Mouse (Mus musculus) heart, postnatal 4 days (tissue): ENCODE measurements around the gene Foxo4. TPM values are rescaled to one million over a fixed set of nuclear protein-coding genes. Genes with fewer than 3 reads are reported as not detected.

Experiments used
- DNase-seq: peaks from one replicate; pipeline ENCODE4 v3.0.0; 2021
- total RNA-seq, 2 experiments: library from RNA; stranded (reverse); gene quantifications; 2 replicates each; pipeline ENCODE4 v1.2.3; 2021

Gene Foxo4
- total RNA-seq, 2 experiments from 2014 or later: 23.2 to 26.7 TPM

- DNase-seq: no peak
These were observed 44.7 kb downstream of the Foxo4 start, which contains the start of gene Nlgn3 for GRCm38 (mm10) chrX:101299055-101299454. TSS of gene Nlgn3 (plus strand) at chrX:101299168.

- DNase-seq: no peak
These were observed 45.4 kb downstream of the Foxo4 start for GRCm38 (mm10) chrX:101299473-101300426.

GRCm38 (mm10) chrX:101300427-101301030 is 46.2 kb downstream of the Foxo4 start:
- DNase-seq: peak; percentile 17

GRCm38 (mm10) chrX:101301654-101302053 is 47.3 kb downstream of the Foxo4 start:
- no peak for DNase-seq

- DNase-seq: no peak
These were observed 50.3 kb downstream of the Foxo4 start for GRCm38 (mm10) chrX:101304646-101305045.

- DNase-seq: no peak
These were observed 55.0 kb downstream of the Foxo4 start for GRCm38 (mm10) chrX:101309299-101309698.

Other genes with a start within 250 kb of the Foxo4 start
- under 1 TPM; 0.32 to 0.93 TPM for gene Tex11, start 194.9 kb upstream of the Foxo4 start, total RNA-seq
- not detected for gene Slc7a3, start 168.5 kb upstream of the Foxo4 start, total RNA-seq
- gene Snx12, start 32.0 kb upstream of the Foxo4 start, total RNA-seq: 10 to 100 TPM; 59.2 to 62.9 TPM
- gene Gm614, start 9.5 kb downstream of the Foxo4 start, total RNA-seq: 1 to 10 TPM in 1 of 2 experiments, under 1 TPM in 1; 0.76 to 1.1 TPM
- gene Il2rg, start 13.7 kb downstream of the Foxo4 start, total RNA-seq: 10 to 100 TPM; 12.5 to 17.3 TPM
- gene Gm20489, start 14.5 kb downstream of the Foxo4 start, total RNA-seq: not detected
- 10 to 100 TPM; 27.3 to 28.0 TPM for gene Med12, start 19.5 kb downstream of the Foxo4 start, total RNA-seq
- gene Nlgn3, start 44.6 kb downstream of the Foxo4 start, total RNA-seq: 1 to 10 TPM; 1.6 to 2.7 TPM
- not detected for gene Gjb1, start 121.8 kb downstream of the Foxo4 start, total RNA-seq
- 10 to 100 TPM; 39.4 to 40.3 TPM for gene Zmym3, start 166.3 kb downstream of the Foxo4 start, total RNA-seq
- gene Nono, start 174.8 kb downstream of the Foxo4 start, total RNA-seq: 100 to 1,000 TPM; 177 to 191 TPM
- 100 to 1,000 TPM; 157 to 185 TPM for gene Itgb1bp2, start 194.6 kb downstream of the Foxo4 start, total RNA-seq